Mouse (Mus musculus): ENCODE measurements around the gene Zfp85. TPM values are rescaled to one million over a fixed set of nuclear protein-coding genes. Genes with fewer than 3 reads are reported as not detected.

The Zfp85 gene
- total RNA-seq, 1 experiment from 2014 or later = 8.6 TPM

Other genes starting within 250 kb of the Zfp85 start
- not detected in 2 replicates for gene Gm26965, start 229.1 kb downstream of the Zfp85 start, total RNA-seq (2017)
- gene Zfp87, start 229.1 kb downstream of the Zfp85 start, total RNA-seq (2017) = 16.8 and 17.2 TPM in 2 replicates
- gene Zfp748, start 201.4 kb downstream of the Zfp85 start, total RNA-seq (2017) = 12.3 and 13.6 TPM in 2 replicates
- 27.2 and 27.6 TPM in 2 replicates for gene Zfp729b, start 145.5 kb downstream of the Zfp85 start, total RNA-seq (2017)
- gene Gm49345, start 117.5 kb downstream of the Zfp85 start, total RNA-seq (2017) = not detected in 2 replicates
- gene Zfp729a, start 117.4 kb downstream of the Zfp85 start, total RNA-seq (2017) = 15.5 and 18.8 TPM in 2 replicates
- gene Zfp738, start 68.2 kb downstream of the Zfp85 start, total RNA-seq (2017) = 25.2 and 26.0 TPM in 2 replicates
- 14.5 and 21.5 TPM in 2 replicates for gene Zfp65, start 26.1 kb downstream of the Zfp85 start, total RNA-seq (2017)
- gene Zfp493, start 24.5 kb upstream of the Zfp85 start, total RNA-seq (2017) = 3.0 and 3.2 TPM in 2 replicates
- 7.2 and 9.0 TPM in 2 replicates for gene Zfp273, start 58.5 kb upstream of the Zfp85 start, total RNA-seq (2017)
- gene Gm10037, start 75.9 kb upstream of the Zfp85 start, total RNA-seq (2017) = not detected in 2 replicates
- not detected in 2 replicates for gene BC048507, start 108.1 kb upstream of the Zfp85 start, total RNA-seq (2017)